Mouse (Mus musculus) frontal cortex, adult 2 months (tissue): ENCODE measurements around the gene Stxbp3. TPM values are rescaled to one million over a fixed set of nuclear protein-coding genes. Genes with fewer than 3 reads are reported as not detected.
A peak's percentile ranks its signal among the peaks of the same experiment; 100 is the strongest.
"Not testable (repeated sequence)": the region's sequence is repeated elsewhere in the genome, so short reads cannot be mapped to it uniquely, and the experiment has no call there.

Source experiments
- DNase-seq, 2 experiments: peaks; one replicate each; pipeline ENCODE4 v3.0.0; 2022; ENCODE audit warnings: low spot score in 1 of 2; ENCODE audit errors: extremely low spot score in 1 of 2
- polyA plus RNA-seq: library from polyadenylated mRNA; depleted of rRNA; stranded (reverse); fragments of >200 nt; gene quantifications from 2 replicates; pipeline ENCODE4 v1.2.3, GENCODE M21; 2012; rRNA removed

Gene Stxbp3
- polyA plus RNA-seq: 30.2 and 33.5 TPM in 2 replicates

DNA sequence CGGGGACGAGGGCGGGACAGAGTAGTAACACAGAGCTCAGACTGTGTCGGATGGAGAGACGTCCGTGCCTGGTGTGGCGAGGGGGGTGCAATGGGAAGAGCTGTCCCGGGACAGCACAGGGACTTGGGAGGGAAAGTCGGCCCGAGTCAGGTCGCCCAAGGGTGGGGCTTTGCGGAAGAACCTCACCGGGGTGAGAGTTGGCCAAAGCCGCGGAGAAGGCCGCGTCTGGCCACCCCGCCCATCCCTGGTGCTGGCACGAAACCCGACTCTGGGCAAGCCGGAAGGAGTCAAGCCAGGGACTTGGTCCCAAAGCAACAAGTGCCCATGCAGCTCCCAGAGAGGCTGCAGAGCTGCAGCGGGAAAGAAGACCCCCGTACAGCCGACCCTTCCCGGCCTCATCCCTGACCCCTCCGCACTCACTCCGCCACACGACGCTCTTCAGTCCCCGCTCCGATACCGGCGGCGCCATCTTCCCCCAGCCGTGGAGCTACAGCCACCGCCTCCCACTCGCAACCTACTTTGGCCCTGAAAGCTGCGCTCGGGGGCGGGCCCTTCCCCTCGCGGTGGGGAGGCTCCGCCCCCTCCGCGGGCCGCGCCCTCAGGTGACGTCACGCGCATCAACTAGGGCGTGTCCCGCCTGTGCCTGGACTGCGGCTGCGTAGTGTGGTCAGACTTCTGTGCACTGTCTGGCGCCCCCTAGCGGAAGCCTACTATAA, at the start of gene Stxbp3:
TSS of gene Stxbp3 (minus strand) at position 527 of the 716 bp plus-strand sequence.
- DNase-seq: peak; percentile 96 to 99

DNA sequence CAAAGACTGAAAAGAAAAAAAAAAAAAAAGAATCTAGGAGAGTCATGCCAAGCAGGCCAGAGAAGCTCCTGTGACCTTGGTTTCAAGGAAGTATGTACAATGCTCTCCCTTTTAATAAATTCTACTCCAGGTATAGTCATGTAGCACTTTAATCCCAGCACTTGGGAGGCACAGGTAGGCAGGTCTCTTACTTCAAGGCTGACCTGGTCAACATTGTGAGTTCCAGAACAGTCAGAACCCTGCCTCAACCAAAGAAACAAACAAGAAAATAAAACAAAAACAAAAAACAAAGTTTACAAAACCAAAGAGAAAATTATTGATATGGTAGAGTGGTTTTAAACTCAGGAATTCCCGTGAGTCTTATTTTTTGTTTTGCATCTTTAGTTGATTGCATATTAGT, 49.6 kb upstream of the Stxbp3 start, which contains the start of gene Fndc7:
TSS of gene Fndc7 (minus strand) at position 101 of the 400 bp plus-strand sequence.
- no peak for DNase-seq

GRCm38 (mm10) chr3:108887618-108887975, 47.3 kb upstream of the Stxbp3 start:
- no peak for DNase-seq

- DNase-seq: no peak
Observed at GRCm38 (mm10) chr3:108886934-108887617, 46.8 kb upstream of the Stxbp3 start.

DNA sequence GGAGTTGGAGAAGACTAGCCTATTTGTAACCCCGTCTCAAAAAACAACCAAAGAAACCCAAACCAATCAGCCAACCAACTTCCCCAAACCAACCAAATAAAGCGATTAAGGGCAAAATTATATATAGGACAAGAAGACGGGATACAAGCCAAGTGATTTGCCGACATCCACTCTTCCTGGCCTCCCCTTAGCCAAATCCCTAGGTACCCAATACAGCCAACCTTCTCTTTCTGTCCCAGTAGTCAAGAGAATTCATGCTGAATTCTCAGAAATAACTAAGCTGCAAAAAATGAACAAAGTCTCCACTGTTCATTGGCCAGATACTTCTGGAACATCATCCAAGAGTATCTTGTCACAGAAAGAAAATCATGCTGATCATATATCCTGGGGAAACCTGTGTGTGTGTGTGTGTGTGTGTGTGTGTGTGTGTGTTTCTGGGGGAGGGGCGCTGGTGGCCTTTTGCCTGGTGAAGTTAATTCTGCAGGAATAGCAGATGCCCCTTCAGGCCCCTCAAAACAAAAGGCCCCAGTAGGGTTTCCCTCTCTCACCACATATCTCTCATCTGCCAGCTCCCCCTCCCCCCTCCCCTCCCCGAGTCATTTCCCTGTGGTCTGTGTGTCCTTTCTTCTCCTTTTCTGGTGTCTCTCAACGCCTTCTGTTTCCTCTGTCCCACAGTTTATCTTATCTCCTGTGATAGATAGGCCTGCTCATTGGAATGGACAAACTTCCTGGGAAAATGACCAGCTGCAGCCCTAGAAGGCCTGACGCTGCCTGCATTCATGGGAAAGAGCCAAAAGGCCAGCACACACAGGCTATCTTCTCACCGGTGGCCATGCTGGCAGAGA, 45.6 kb upstream of the Stxbp3 start:
- no peak for DNase-seq

GRCm38 (mm10) chr3:108884706-108885289, 44.5 kb upstream of the Stxbp3 start:
- no peak for DNase-seq

DNA sequence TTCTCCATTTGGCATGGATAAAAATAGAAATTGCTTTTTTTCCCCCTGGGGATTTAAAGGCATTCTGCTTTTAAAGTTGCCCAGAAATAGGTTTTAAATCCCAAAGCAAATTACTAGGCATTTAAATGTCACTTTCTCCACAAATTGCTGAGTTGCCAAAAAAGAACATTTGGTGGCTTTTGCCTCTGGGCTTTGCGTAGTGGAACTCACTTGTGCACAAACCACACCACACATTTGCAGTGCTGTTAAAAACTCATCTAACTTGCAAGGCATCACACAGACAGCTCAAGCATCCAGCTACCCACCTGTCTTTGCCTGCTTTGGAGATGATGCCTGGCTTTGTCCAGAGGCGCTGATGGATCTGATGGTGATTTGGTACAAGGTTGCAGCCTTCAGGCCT, 42.7 kb upstream of the Stxbp3 start:
- peak in 1 of 2 experiments; percentile 27 for DNase-seq

DNA sequence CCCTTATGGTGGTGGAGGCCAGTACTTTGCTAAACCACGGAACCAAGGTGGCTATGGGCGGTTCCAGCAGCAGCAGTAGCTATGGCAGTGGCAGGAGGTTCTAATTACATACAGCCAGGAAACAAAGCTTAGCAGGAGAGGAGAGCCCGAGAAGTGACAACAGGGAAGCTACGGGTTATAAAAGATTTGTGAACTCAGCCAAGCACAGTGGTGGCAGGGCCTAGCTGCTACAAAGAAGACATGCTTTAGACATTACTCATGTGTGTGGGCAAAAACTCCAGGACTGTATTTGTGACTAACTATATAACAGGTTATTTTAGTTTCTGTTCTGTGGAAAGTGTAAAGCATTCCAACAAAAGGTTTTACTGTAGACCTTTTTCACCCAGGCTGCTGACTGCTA, 41.5 kb upstream of the Stxbp3 start:
- DNase-seq: peak in 1 of 2 experiments; percentile 26

DNA sequence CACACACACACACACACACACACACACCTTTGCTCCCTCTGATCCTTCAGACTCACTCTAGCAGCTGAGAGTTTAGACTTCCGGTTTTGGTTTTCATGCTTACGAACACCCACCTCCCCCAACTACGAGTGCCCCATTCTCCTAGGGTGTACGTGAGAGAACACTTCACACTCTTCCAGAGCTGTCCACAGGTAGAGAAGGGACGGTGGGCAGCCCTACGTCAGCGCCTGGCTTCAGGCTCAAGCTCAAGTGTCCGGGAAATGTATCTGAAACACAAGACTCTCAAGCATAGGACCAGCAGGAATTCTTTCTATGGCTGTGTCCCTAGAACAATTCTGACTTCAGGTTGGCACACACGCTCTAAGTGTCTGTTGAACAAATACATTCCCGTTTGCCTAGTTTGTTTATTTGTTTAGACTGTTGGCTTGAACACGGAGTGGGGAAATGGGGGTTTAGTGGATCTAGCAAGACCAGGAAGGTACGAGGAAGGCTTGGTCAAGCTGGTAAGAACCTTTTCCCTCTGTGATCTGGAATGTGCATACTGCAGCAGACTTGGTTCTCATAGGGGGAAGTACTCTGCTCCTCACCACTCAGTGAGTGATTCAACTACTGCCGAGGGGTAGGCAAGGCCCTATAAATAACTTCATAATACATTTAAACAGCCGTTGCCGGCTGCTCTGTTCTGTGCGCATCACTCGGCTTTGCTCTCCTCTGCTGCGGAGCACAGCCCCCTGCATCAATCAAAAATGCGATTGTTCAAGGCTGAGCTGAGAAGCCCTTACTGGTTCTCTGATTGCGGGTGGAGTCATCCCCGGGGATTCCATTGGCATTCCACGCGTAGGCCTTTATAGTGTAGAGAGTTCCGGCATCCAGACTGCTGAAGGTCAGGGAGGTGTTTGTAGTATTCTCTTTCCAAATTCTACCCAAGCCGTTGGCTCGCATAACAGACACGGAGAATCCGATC, 40.5 kb upstream of the Stxbp3 start:
- DNase-seq: peak in 1 of 2 experiments; percentile 47

DNA sequence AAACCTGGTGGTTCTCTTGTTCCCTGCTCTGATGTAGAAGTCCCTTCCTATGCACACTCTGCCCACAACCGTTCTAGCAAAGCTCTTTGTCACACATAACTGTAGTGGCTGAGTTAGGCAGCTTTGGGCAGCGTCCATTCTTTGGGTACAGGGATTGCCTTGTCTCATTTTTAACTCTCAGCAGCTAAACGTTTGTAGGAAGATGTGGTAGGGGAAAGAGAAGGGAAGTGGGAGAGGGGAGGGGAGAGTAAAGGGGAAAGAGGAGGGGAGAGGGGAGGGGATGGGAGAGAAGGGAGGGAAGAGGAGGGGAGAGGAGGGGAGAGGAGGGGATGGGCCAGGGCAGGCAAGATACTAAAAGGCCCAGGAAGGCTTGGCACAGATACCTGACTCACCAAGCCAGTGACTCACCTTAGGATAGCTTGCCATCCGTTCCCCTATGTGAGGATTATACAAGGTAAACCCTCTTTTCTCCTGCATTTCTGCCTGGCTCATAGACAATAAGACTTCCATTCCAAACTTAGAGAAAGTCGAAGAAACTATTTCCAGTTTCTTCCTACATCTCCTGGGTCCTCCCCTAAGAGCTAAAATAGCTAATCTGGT, 39.6 kb upstream of the Stxbp3 start:
- no peak for DNase-seq

DNA sequence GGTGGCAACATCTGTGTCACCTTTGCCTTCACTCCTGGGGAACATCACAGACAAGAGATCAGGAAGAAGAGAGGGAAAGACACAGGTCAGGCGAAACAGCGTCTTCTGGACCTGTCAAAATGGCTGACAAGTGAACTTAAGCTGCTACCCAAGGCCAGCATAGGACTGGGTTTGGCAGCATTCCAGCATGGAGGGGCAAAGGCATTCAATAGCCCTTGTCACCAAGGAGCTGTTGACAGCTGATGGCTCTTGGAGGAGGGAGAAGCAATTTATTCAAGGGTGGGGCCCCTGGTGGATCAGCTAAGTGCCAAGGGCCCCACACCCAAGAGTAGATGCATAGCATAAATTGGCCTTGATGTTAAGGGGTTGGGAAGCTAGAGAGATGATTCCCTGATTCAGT, 38.8 kb upstream of the Stxbp3 start:
- DNase-seq: no peak

- DNase-seq: no peak
Observed at GRCm38 (mm10) chr3:108870631-108871030, 30.3 kb upstream of the Stxbp3 start.

- no peak for DNase-seq
Observed at GRCm38 (mm10) chr3:108867449-108867848, 27.1 kb upstream of the Stxbp3 start.

DNA sequence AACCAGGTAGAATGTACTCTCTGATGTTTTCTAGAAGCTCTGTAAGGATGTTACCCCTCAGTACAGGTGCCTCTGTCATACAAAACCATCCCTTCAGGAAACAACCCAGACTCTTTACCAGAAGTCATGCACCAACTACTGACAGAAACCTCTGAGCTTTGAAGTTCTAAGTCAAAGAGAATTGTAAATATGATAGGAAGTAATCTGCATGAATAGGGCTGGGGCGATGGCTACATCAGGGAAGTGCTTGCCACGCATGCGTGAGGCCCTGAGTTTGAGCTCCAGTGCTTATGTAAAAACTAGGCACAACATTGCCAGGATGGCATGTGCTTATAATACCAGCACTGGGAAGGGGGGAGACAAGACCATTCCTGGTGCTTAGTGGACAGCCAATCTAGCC, 25.4 kb upstream of the Stxbp3 start:
- DNase-seq: no peak

GRCm38 (mm10) chr3:108865129-108865528, 24.8 kb upstream of the Stxbp3 start:
- no peak for DNase-seq

GRCm38 (mm10) chr3:108863091-108863490, 22.8 kb upstream of the Stxbp3 start:
- DNase-seq: peak in 1 of 2 experiments; percentile 40

GRCm38 (mm10) chr3:108862282-108862681, 22.0 kb upstream of the Stxbp3 start:
- not testable (repeated sequence) for DNase-seq

DNA sequence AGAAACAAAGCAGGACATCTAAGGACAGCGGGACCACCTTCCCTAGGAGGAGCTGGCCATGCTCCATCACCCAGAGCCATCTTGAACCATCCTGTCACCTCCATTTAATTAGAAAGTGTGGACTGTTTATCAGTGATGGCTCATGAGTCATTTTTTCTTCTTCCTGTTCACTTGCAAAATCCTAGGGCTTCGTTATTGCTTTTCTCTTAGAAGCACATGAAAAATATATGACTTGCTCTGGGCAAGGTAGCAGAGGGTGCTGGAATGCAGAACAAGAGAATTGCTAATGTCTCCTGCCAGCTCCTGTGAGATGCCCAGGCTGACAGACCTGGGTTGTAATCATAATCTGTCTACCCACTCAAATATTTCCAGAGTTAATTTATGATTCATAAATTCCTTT, 20.5 kb upstream of the Stxbp3 start:
- DNase-seq: no peak

DNA sequence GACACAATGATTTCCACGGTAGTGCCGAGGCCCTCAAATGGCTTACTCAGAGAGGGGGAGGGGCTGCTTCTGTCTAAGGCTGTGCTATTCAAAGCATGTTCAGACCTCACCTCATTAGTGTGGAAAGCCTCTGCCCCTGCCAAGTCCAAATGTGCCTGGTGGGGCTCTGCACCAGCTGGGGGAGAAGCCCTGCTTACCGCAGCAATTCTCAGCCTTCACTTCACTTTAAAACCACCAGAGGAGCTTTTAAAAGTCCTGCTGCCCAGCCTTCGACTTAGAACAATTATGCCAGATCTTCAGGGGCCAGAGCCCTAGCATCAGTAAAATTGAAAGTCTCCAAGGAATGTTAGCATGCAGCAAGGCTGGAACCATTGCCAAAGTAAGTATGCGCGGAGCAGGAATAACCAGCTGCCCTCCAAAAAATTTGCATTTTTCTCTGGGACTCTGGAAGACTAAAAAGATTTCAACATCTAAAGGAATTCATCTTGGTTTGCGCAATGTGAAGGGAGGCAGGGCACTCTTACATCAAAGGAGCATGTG, 18.0 kb upstream of the Stxbp3 start:
- DNase-seq: peak in 1 of 2 experiments; percentile 42
